Mouse (Mus musculus) layer of hippocampus, adult 9-11 months (tissue): ENCODE measurements around the gene Dcst1.
A peak's percentile ranks its signal among the peaks of the same experiment; 100 is the strongest.

Experiments used
- DNase-seq: peaks from one replicate; pipeline ENCODE4 v3.0.0; 2022

Gene Dcst1

GRCm38 (mm10) chr3:89360237-89360636 is 4.8 kb downstream of the Dcst1 start:
- no peak for DNase-seq

- no peak for DNase-seq
Observed at GRCm38 (mm10) chr3:89359630-89360029, 5.4 kb downstream of the Dcst1 start.

DNA sequence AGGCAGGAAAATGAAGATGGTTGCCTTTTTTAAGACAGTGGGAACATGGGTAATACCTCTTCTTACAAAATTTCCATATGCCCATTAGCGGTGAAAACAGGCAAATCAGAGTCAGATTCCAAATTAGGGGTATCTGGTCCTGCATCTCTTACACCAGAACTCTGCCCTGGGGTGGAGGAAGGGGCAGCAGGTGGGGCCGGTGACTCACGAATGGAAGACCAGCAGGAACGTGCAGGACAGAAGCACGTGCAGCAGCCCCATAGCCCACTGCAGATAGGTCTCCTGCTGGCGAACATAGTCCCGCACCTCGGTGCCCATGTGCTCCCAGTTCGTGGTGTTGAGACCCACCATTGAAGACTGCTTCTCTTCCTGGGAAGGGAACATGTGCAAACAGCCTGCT is 9.0 kb downstream of the Dcst1 start:
- DNase-seq: no peak

GRCm38 (mm10) chr3:89355512-89355902 is 9.5 kb downstream of the Dcst1 start:
- DNase-seq: no peak

DNA sequence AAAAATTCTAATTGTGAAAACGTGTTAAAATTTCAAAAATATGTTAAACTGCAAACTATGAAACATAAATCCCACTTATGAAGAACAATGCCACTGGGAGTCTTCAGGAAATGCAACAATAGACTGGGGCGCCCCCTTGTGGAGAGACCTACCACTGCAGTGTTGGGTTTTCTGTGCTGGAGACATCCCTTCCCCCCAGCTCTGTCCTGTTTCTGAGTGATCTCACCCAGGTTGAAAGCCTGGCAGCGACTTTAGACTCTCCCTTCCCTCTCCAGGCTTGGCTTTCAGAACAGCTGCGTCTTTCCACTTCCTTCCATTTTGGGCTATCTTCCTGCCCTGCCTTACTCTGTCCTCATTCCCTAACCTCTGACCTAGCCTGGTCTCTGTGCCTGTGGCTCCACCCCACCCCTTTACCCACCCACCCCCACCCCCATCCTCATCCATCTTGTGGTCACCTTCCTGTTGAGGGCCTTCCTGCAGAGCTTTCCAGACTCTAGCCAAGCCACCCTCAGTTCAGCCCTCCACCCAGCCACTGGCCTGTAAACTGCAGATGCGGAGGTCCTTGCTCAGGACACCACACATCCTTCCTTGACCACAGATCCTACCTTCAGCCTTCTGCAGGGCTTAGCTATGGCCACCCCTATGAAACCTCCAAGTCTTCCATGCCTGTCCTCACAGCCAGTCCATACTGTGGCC is 10.1 kb downstream of the Dcst1 start:
- peak; percentile 86 for DNase-seq

GRCm38 (mm10) chr3:89351271-89351670 is 13.8 kb downstream of the Dcst1 start:
- DNase-seq: no peak

GRCm38 (mm10) chr3:89349869-89350501 is 15.1 kb downstream of the Dcst1 start, which contains the start of gene Adam15:
TSS of gene Adam15 (minus strand) at chr3:89349996.
- peak; percentile 90 for DNase-seq

- DNase-seq: no peak
Observed at GRCm38 (mm10) chr3:89348911-89349868, 15.9 kb downstream of the Dcst1 start.

- no peak for DNase-seq
Observed at GRCm38 (mm10) chr3:89347916-89348315, 17.1 kb downstream of the Dcst1 start.

DNA sequence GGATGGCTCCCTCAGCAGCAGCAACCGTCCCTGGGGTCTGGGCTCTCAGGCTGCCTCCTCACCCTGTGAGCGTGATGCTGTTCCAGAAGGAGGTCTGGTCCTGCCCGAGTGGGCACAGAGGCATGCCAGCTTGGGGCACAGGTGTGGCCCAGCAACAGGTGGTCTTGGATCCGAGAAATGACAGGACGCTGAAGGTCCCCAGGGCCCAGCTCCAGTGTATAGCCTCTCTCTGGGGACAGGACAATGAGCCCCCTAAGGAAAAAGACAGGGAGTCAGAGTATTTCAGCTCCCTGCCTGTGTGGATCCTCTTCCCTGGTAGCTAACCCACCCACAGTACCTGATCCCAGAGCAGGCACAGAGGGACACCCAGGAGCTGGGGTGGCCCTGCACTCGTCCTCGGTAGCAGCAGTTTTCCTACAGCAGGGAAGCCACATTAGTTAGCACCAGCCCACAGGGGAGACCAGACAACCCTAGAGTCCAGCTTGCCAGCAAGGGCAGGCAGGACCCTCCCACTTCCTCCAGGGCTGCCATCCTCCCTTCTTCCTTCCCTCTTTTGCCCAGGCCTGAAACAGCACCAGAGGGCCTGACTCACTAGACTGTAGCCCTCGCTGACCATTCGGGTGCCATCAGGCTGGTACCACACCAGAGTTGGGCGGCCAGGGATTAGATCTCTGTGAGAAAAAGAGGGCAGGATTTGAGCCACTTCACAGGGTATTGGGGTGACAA is 18.1 kb downstream of the Dcst1 start:
- DNase-seq: no peak

DNA sequence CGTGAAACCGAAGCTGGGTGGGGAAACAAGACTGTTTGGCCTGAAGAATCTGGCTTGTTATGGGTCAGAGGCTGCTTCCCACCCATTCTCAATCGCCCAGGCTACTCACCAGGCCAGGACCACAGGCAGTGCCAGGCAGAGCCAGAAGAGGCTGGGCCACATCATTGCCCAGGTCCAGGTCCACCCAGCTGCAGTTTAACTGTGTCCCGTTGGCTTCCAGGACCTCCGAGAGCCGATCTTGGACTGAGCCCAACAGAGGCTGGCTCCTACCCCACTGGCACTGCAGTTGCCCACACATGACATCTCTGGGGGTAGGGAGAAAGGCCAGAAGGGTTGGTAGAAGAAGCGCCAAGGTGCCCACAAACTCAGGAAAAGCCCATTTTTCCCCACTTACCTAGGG is 21.8 kb downstream of the Dcst1 start:
- DNase-seq: no peak

DNA sequence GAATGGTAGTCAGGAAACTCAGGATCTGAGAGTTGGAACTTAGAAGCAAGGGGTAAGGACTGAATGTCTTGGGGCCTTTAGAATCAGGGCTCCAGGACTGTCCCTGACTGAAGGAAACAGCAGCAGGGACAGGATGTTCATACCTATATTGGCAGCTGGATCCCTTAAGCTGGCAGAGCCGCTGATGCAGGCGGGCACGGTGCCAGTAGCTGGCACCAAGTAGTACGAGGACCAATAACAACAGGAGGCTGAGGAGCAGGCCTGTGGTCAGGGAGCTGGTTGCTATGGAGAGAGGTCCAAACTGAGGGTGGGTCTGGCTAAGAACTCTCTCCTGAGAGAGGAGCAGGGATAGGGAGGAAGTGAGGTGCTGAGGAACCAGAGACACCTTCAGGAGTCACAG is 23.3 kb downstream of the Dcst1 start:
- no peak for DNase-seq

GRCm38 (mm10) chr3:89340465-89340864 is 24.6 kb downstream of the Dcst1 start:
- no peak for DNase-seq

- DNase-seq: no peak
Observed at GRCm38 (mm10) chr3:89339416-89339815, 25.6 kb downstream of the Dcst1 start.

DNA sequence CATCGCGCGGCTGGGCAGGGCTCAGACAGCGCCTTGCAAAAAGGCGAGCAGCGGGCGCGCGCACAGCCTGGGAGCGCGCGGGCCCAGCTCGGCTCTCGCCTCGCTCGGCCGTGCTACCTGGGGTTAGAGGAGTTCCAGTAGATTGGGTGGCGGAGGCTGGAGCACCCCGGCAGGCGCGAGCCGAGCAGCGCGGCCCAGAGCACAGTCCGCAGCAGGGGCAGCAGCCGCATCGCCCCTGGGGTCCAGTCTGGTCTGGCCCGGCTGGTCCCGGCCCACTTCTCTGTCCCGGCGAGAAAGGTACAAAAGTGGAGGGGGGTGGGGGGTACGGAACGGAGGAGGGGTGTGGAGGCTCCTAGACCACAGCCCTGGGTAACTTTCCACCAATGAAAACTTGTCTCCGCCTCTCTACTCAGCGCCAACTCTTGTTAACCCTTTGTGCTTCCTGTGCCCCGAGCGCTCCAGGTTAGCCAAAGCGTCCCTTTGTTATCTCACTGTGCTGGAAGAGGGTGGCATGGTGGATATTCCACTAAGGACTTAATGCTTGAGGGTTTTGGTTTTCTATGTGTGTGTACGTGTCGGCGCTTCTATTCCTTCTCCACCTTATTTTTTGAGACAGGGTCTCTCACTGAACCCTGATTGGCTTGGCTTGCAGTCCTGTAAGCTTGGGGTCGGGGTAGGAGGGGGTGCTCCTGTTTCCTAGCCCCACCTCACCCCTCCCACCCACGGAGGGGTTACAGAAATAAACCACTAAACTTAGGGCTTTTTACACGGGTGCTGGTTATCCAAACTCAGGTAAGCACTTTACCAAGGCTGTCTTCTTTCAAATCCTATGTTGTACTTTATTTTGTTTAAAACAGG is 27.1 kb downstream of the Dcst1 start, which contains the start of gene Efna4:
Gene Efna4, minus strand, starts transcription at position 308 of the 858 bp plus-strand sequence.
- DNase-seq: no peak

GRCm38 (mm10) chr3:89337062-89337720 is 27.9 kb downstream of the Dcst1 start:
- DNase-seq: no peak

DNA sequence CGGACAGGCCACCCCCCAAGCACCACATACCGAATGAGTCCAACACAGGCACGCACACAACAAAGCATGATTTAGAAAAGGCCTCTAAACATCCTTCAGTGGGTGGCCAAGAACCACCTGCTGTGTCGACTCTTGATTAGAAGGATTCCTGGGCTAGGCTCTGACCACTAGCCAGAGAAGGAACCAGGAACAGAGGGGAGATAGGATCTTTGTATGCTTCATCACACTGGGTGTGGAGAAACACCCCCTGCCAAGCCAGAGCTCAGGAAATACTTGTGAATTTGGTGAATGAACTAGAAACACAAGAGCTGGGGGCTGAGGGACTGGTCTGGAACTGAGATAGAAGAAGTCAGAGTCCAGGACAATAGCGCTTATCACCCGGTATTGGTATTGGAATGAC is 28.5 kb downstream of the Dcst1 start:
- DNase-seq: no peak

DNA sequence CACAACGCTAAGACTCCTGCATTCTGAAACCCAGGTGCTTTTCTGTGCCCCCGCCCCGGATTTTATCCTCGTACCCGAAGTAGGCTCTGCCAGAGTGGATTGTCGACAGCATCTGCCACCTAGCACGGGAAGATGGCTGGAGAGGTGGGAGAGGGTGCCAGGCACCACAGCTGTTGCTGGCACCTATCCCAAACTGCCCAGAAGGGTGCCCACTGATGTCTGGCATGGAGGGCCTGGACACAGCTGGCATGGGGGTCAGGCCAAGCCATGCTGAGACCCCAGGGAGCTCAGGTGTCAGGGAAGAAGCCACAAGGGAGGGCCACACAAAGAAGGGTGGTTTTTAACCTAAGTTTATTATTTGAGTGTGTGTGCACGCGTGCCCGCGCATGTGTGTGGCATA is 32.0 kb downstream of the Dcst1 start:
- no peak for DNase-seq

DNA sequence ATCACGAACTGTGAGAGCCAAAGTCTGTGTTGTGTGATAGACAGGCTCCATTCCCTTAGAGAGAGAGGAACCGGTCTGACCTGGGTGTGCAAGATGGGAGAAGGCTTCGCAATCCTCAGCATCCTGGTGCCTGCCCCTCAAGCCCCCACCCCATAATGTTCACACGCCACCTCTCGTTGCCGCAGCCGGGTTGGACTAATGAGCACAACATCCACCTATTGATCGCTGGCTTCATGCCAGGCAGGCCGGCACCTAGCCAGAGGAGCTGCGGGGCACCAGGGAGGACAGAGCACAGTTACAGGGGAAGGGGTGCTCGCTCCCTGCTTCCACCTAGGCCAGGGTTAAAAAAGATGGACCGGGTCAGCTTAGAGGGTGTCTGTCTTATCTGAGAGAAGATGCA is 32.6 kb downstream of the Dcst1 start:
- no peak for DNase-seq

DNA sequence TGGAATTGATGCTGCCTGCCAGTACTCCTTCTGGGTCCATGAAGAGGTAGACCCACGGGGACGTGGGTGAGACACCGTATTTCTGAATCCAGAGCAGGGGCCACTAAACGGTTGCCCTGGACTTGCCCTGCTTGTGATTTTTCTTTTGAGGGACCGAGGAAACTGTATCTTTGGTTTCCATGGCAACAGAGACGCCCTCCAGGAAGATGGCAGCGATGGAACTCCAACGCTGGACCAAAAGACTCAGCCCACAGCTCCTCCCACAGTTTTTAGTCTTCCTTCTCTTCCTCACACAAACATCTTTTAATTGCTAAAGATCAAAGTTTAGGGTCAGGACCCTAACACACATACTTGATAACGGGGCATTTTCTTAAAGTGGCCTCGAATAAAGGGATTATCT is 33.0 kb downstream of the Dcst1 start:
- no peak for DNase-seq

DNA sequence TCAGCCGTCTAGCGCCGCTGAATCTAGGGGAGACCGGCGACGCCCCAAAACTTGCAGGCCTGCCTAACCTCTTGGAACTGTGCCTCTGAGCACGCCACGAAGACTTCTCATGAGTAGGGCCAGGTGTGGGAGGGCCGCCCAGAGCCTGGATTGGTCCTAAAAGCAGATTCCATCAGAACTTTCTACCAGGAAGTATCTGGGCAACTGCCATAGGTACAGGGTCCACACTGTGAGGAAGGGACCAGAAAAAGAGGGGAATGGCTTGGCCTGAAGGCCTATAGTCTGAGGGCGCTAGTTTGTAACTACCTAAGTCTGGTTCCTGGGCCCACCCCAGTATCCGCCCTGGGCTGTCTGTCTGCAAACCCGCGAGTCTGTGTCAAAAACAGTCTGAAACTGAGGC is 33.5 kb downstream of the Dcst1 start:
- no peak for DNase-seq
